Mouse (Mus musculus) left cerebral cortex, adult 11 months (tissue): ENCODE results near the gene Tmem108.

Source experiments
- DNase-seq: peaks from one replicate; pipeline ENCODE4 v3.0.0; 2022; ENCODE audit warnings: low spot score

Tmem108 gene

DNA sequence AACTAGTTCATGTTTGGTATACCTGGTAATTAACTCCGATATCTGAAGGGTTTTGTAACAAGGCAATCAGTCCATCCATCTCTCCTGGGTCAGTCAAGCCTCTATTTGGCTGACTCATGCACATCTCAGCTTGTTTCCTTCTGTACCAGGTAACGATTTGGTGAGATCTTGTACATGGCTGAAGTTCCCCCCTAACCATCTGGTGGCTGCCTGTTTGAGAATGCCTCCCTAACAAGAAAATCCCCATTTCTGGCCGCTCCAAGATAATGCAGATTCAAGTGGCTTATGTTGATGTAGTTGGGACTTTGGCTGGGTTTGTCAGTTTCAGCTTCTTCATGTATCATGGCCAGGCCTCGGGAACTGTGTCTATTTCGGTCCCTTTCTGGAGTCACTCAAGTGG lies 170.8 kb downstream of the Tmem108 start:
- no peak for DNase-seq

GRCm38 (mm10) chr9:103584865-103585264 lies 176.8 kb downstream of the Tmem108 start:
- DNase-seq: peak; percentile 31

- no peak for DNase-seq
Observed at GRCm38 (mm10) chr9:103582249-103582961, 179.2 kb downstream of the Tmem108 start.

DNA sequence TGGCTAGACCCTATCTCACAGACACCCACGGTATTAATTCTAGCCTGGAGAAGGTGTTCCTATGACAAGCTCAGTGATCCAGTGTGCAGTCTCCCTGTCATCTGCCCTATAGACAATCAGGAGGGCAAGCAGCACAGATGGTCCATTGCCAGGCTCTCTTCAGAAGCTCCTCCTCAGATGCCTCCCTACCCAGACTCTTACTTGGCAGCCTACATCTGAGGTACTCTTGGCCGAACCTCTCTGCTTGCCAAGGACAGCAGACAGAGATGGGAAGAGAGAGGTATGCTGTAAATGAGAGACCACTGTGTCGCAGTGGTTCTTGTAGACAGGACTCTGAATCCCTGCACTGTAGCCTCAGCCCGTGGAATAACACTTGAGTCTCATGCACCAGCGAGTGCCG lies 181.0 kb downstream of the Tmem108 start:
- no peak for DNase-seq

DNA sequence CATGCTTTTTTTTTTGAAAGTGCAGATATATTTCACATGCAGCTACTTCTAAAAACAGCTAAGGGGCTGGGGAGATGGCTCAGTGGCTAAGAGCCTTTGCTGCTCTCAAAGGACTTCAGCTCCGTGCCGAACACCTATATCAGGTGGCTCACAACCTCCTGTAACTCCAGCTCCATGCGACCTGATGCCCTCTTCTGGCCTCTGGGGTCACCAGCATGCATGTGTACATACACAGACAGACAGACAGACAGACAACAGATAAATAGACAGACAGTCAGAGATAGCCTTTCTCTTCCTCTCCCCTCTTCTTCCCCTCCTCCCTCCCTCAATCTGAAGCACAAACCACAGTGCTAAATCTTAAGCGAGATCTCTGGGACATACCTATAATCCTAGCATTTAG lies 181.5 kb downstream of the Tmem108 start:
- no peak for DNase-seq

- no peak for DNase-seq
Observed at GRCm38 (mm10) chr9:103579411-103580026, 182.1 kb downstream of the Tmem108 start.

DNA sequence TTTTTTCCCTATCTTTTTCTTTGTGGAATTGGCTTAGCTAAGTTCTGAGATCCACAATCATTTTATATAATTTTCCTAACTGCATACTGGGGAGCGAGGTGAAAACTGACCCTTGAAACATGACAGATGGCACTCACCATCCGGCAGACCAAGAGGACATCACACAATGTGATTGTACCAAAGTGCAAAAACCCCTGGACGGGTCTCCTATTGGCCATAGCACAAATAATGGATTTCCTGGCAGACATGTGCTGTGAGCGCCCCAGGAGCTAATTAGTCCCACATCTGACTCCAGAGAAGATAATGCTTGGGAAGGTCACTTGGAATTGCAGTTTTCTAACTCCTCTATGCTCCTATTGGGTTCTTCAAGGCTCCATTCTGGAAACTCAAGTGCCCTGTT lies 183.9 kb downstream of the Tmem108 start:
- DNase-seq: no peak

GRCm38 (mm10) chr9:103577181-103577580 lies 184.5 kb downstream of the Tmem108 start:
- DNase-seq: no peak

DNA sequence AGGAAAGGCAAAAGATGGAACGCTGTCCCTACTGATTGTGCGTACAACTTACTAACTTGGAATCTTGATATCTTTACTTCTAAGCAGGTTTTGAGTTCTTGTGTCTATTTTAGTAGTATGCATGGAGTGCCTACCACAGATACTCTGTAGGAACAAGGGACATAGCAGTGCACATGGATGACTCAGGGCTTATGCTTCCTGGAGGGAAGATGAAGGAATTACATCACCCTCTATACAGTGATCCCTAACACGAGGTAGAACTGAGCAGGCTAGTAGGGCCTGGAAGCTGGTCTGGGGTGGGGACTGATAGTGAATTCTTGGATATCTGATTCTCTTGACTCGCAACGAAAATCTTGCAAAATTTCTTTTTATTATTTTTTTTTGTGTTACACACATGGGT lies 185.7 kb downstream of the Tmem108 start:
- no peak for DNase-seq

DNA sequence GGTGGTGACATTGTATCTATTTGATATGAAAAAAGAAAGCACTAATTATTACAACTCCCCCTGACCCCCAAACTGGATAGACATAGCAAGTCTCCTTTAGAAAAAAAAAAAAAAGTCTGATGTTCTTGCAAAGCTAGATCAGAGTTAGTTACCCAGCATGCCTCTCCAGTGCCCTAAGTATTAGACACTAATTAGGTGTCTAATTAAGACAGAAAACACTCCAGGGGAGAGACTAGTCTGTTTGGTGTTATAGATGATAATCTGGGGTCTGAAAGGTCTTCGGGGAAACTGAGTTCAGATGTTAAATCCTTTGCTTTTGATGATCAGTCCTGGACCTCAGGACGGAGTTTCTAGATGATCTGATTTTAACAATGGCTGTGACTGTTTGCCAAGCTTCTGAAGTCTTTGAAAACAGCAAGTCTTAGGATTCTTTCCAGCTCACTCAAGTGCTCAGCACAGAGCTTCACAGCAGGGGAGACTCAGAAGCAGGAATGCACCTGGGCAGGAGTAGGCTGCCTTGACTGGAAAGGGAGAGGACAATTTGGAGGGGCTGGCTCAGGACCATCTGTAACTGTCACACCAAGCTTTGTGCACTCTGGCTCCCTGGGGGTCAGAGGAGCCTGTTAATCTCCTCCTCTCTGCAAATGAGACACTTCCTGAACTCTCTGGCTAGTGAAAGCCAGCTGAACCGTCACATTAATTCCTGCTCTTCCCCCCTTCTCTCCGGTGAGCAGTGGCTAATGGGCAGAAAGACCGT lies 187.5 kb downstream of the Tmem108 start:
- DNase-seq: no peak

DNA sequence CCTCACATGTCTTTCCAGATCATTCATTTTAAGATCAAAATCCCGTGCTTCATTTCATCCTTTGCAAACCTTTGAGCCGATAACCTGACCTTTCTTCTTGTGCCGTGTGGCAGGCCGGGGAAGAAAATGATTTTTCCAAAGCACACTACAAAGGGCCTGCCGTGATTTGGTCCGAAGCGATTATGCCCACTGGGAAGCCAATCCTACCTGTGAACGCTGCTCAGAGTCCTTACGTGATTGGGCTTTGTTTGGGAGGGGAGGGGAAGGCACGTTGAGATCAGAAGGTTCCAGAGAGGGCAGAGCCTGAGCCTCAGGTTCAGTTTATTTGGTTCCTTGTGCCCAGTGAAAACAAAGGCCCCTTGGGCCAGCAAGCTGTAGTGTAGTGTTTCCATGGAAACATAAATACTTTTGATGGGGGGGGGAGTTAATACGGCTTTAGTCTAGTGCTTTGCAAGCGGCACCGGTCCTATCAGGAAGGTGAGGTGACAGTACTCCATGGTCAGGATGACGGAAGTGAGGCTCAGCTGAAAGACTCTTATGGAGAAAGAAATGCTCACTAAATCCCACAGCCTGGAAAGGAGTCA lies 191.4 kb downstream of the Tmem108 start:
- DNase-seq: no peak

- DNase-seq: no peak
Observed at GRCm38 (mm10) chr9:103568983-103569382, 192.7 kb downstream of the Tmem108 start.

GRCm38 (mm10) chr9:103565186-103565585 lies 196.5 kb downstream of the Tmem108 start:
- DNase-seq: no peak

- DNase-seq: no peak
Observed at GRCm38 (mm10) chr9:103563864-103564610, 197.6 kb downstream of the Tmem108 start.

GRCm38 (mm10) chr9:103562063-103562462 lies 199.6 kb downstream of the Tmem108 start:
- DNase-seq: no peak

DNA sequence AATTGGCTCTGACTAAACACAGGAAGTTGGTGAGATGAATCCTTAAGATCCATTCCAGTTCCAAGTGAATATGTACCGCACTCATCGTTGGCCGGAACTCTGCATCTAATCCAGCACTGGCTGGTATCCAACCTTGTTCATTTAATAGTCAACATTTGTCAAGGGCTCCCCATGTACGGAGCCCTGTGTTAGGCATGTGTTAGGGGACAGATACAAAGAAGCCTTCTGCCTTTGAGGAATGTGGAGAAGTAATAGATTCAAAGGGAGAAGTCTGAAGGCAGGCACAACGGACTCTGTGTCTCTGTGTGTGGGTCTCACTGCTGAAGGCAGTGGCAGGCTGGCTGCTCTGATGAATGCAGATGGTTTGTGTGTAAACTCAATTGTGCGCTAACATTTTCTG lies 202.9 kb downstream of the Tmem108 start:
- DNase-seq: no peak

DNA sequence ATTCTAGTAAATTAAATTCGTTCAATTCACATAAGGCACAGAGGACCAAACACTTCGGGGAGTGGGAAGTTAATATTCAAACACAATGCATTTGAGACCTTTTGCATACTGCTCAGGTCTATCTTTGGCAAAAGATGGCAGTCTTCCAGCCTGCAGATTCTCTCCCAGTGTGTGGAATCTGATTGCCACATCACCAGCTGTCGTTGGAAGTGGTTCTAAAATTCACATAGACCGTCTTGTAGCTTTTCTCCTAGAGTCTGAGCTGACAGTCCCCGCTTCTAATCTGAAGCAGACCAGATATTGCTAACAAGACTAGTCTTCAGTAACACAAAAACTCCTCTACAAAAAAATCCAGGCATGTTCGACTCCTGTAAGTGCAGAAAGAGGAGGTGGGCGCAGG lies 203.4 kb downstream of the Tmem108 start:
- peak; percentile 55 for DNase-seq

DNA sequence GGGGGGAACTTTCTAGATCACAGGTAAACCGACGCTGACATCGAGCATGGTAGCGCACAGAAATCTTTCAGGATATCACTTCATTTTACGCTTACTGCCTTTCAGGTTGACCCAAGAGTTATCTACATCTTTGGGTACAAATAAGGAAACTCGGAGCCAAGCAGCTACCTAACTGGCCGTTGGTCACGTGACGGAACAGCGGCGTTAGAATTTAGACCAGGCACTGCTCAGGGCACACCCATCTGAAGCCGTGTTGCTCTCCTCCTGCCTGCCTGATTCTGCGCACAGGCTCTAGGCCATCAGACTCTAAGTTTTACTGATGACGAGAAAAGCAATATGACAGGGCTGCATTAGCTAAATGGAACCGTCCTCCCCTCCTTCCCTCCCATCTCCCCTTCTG lies 204.6 kb downstream of the Tmem108 start:
- DNase-seq: no peak

- no peak for DNase-seq
Observed at GRCm38 (mm10) chr9:103555334-103555733, 206.3 kb downstream of the Tmem108 start.

DNA sequence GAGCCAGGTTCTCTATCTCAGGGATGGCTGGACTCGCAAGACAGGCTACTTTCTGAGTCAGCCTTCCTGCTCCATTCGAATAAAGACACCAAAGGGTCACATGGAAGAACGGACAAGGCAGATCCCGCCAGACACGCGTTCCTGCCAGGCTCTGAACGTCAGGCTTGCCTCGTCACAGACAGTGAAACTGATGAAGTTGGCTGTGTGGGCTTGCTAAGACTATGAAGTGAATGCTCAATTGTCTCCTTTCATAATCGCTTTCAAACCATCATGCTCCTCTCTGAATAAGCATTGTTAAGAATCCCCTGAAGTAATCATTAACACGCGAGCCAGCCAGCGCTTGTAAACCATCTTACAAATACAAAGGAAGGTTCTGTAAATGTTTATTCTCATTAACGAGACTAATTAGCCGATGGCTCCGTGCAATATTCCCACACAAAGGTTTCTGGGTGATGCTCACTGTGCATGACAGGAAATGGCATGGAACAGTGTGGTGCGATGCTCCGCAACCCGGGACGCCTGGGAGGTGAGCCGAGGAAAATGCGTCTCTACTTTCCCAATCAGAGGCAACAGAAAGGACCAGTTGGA lies 210.9 kb downstream of the Tmem108 start:
- DNase-seq: no peak

DNA sequence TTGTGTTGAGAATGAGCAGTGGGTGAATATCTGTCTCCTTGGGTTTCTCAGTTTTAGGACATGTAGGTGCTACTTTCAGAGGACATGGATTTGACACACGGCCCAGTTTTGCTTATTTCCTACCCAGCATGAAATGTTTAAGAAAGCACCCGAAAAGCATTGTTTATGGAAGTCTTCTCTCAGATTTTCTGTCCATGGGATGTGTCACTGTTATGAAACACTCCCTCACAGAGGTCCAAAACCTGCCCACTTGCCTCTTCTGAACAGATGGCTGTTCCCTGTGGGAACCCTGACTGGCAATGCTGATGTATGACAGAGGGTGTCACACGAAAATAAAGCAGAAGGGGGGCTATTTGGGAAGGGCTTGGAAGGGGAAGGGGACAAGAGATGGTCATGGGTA lies 212.5 kb downstream of the Tmem108 start:
- peak; percentile 51 for DNase-seq

- DNase-seq: no peak
Observed at GRCm38 (mm10) chr9:103548606-103549005, 213.0 kb downstream of the Tmem108 start.
